Mouse (Mus musculus): ENCODE measurements around the gene C130050O18Rik.

- TF ChIP-seq POLR2A (IDR thresholded peaks at IDR 0.05; ENCODE audit: insufficient read length, low read depth) = no peak
- no peak for TF ChIP-seq E2F4 (IDR thresholded peaks at IDR 0.05; ENCODE audit: insufficient read depth)
- no peak for TF ChIP-seq USF1 (IDR thresholded peaks at IDR 0.05; ENCODE audit: low read depth)
- no peak for TF ChIP-seq TCF3 (IDR thresholded peaks at IDR 0.05; ENCODE audit: insufficient read length, low read depth)
- no peak for TF ChIP-seq TCF12 (IDR thresholded peaks at IDR 0.05; ENCODE audit: insufficient read depth, poor library complexity, severe bottlenecking)
- TF ChIP-seq MYOD1 (IDR thresholded peaks at IDR 0.05; ENCODE audit: control insufficient read depth in 1 of 3, insufficient read length in 2 of 3, low read depth in 2 of 3) = no peak
- TF ChIP-seq SRF (IDR thresholded peaks at IDR 0.05; ENCODE audit: control insufficient read depth, insufficient read length, low read depth) = no peak
- TF ChIP-seq POLR2AphosphoS2 (IDR thresholded peaks at IDR 0.05; ENCODE audit: insufficient read length, low read depth) = no peak
- TF ChIP-seq MYOG (IDR thresholded peaks at IDR 0.05; ENCODE audit: control insufficient read depth in 1 of 3, insufficient read depth in 1 of 3, insufficient read length in 2 of 3, low read depth in 2 of 3) = no peak
- TF ChIP-seq CEBPB (IDR thresholded peaks at IDR 0.05; ENCODE audit: insufficient read depth, poor library complexity, severe bottlenecking) = no peak
Observed at GRCm38 (mm10) chr5:139464874-139465273, 59.8 kb downstream of the C130050O18Rik start.

Data from myocyte (in vitro differentiated cells).